Mouse (Mus musculus) heart, adult 2 months (tissue): ENCODE results near the gene Dsn1.

Experiments used
- CTCF ChIP-seq: fragments of 200-600 bp; IDR thresholded peaks from 2 replicates; pipeline ENCODE4 v1.8.1; 2022; ENCODE audit warnings: antibody characterized with exemption, mild to moderate bottlenecking, moderate library complexity
- POLR2A ChIP-seq: fragments of 200-500 bp; IDR thresholded peaks from 2 replicates; pipeline ENCODE4 v1.6.1; 2011; ENCODE audit warnings: mild to moderate bottlenecking, low read depth, low read length, control low read depth; ENCODE audit not compliant: insufficient read depth

GRCm38 (mm10) chr2:156956306-156956705 lies 50.6 kb downstream of the Dsn1 start:
- TF ChIP-seq POLR2A (no peak), CTCF (no peak)
